Mouse (Mus musculus): ENCODE measurements around the gene Pde4d. TPM values are rescaled to one million over a fixed set of nuclear protein-coding genes. Genes with fewer than 3 reads are reported as not detected.

The Pde4d gene
- polyA plus RNA-seq, 1 experiment: 34.7 TPM

GRCm38 (mm10) chr13:109720127-109720713, 1270.5 kb downstream of the Pde4d start:
- TF ChIP-seq CTCF (IDR thresholded peaks at IDR 0.05; ENCODE audit: extremely low read depth, insufficient read depth, low read length) (no peak), POLR2A (IDR thresholded peaks at IDR 0.05; ENCODE audit: extremely low read depth, insufficient read depth, low read length) (no peak)
- no peak overlapping the region for H3K4me3 ChIP-seq (ENCODE audit: insufficient read depth, low read length)
- H3K27ac ChIP-seq (ENCODE audit: insufficient read depth, low read length): peak overlapping the region; percentile 71; the same call in 1 of the 2 replicates
- H3K4me1 ChIP-seq (ENCODE audit: control insufficient read depth, insufficient read depth, low read length): peaks cover 5% of the 10 kb centered on the region

- no peak overlapping the region for H3K4me3 ChIP-seq (ENCODE audit: insufficient read depth, low read length)
- no peak overlapping the region for H3K27ac ChIP-seq (ENCODE audit: insufficient read depth, low read length)
- TF ChIP-seq CTCF (IDR thresholded peaks at IDR 0.05; ENCODE audit: extremely low read depth, insufficient read depth, low read length): no peak
- no peak for TF ChIP-seq POLR2A (IDR thresholded peaks at IDR 0.05; ENCODE audit: extremely low read depth, insufficient read depth, low read length)
- peaks cover 5% of the 10 kb centered on the region for H3K4me1 ChIP-seq (ENCODE audit: control insufficient read depth, insufficient read depth, low read length)
These were observed 1272.7 kb downstream of the Pde4d start for GRCm38 (mm10) chr13:109722237-109723119.

GRCm38 (mm10) chr13:109727346-109727745, 1277.6 kb downstream of the Pde4d start:
- Histone ChIP-seq H3K4me1 (ENCODE audit: control insufficient read depth, insufficient read depth, low read length) (peaks cover 3% of the 10 kb centered on the region; the same call in 1 of the 2 replicates), H3K27ac (ENCODE audit: insufficient read depth, low read length) (no peak overlapping the region), H3K4me3 (ENCODE audit: insufficient read depth, low read length) (no peak overlapping the region)
- no peak for TF ChIP-seq POLR2A (IDR thresholded peaks at IDR 0.05; ENCODE audit: extremely low read depth, insufficient read depth, low read length)
- TF ChIP-seq CTCF (IDR thresholded peaks at IDR 0.05; ENCODE audit: extremely low read depth, insufficient read depth, low read length): no peak

- peaks cover 4% of the 10 kb centered on the region; the same call in 1 of the 2 replicates for H3K4me1 ChIP-seq (ENCODE audit: control insufficient read depth, insufficient read depth, low read length)
- H3K4me3 ChIP-seq (ENCODE audit: insufficient read depth, low read length): no peak overlapping the region
- H3K27ac ChIP-seq (ENCODE audit: insufficient read depth, low read length): 0 out of 2 replicates have a peak overlapping the region, but pooled peaks have one; percentile 33
- TF ChIP-seq CTCF (IDR thresholded peaks at IDR 0.05; ENCODE audit: extremely low read depth, insufficient read depth, low read length) (no peak), POLR2A (IDR thresholded peaks at IDR 0.05; ENCODE audit: extremely low read depth, insufficient read depth, low read length) (no peak)
These were observed 1279.9 kb downstream of the Pde4d start for GRCm38 (mm10) chr13:109729612-109730011.

GRCm38 (mm10) chr13:109732655-109733376, 1283.1 kb downstream of the Pde4d start:
- Histone ChIP-seq H3K4me3 (ENCODE audit: insufficient read depth, low read length) (no peak overlapping the region), H3K4me1 (ENCODE audit: control insufficient read depth, insufficient read depth, low read length) (peaks cover 4% of the 10 kb centered on the region; the same call in 1 of the 2 replicates), H3K27ac (ENCODE audit: insufficient read depth, low read length) (no peak overlapping the region)
- TF ChIP-seq POLR2A (IDR thresholded peaks at IDR 0.05; ENCODE audit: extremely low read depth, insufficient read depth, low read length) (no peak), CTCF (IDR thresholded peaks at IDR 0.05; ENCODE audit: extremely low read depth, insufficient read depth, low read length) (no peak)

- H3K4me3 ChIP-seq (ENCODE audit: insufficient read depth, low read length): no peak overlapping the region
- H3K27ac ChIP-seq (ENCODE audit: insufficient read depth, low read length): no peak overlapping the region
- TF ChIP-seq CTCF (IDR thresholded peaks at IDR 0.05; ENCODE audit: extremely low read depth, insufficient read depth, low read length): no peak
- H3K4me1 ChIP-seq (ENCODE audit: control insufficient read depth, insufficient read depth, low read length): peaks cover 3% of the 10 kb centered on the region; the same call in 1 of the 2 replicates
These were observed 1286.7 kb downstream of the Pde4d start for GRCm38 (mm10) chr13:109736290-109737078.

- Histone ChIP-seq H3K4me1 (ENCODE audit: control insufficient read depth, insufficient read depth, low read length) (no peaks in the 10 kb centered on the region), H3K27ac (ENCODE audit: insufficient read depth, low read length) (no peak overlapping the region), H3K4me3 (ENCODE audit: insufficient read depth, low read length) (no peak overlapping the region)
- TF ChIP-seq POLR2A (IDR thresholded peaks at IDR 0.05; ENCODE audit: extremely low read depth, insufficient read depth, low read length) (no peak), CTCF (IDR thresholded peaks at IDR 0.05; ENCODE audit: extremely low read depth, insufficient read depth, low read length) (no peak)
These were observed 1296.7 kb downstream of the Pde4d start for GRCm38 (mm10) chr13:109746492-109746891.

- Histone ChIP-seq H3K4me3 (ENCODE audit: insufficient read depth, low read length) (no peak overlapping the region), H3K27ac (ENCODE audit: insufficient read depth, low read length) (no peak overlapping the region), H3K4me1 (ENCODE audit: control insufficient read depth, insufficient read depth, low read length) (no peaks in the 10 kb centered on the region)
- TF ChIP-seq POLR2A (IDR thresholded peaks at IDR 0.05; ENCODE audit: extremely low read depth, insufficient read depth, low read length) (no peak), CTCF (IDR thresholded peaks at IDR 0.05; ENCODE audit: extremely low read depth, insufficient read depth, low read length) (no peak)
These were observed 1302.6 kb downstream of the Pde4d start for GRCm38 (mm10) chr13:109752236-109752863.
